Mouse (Mus musculus): ENCODE results near the gene Inpp5e.

The Inpp5e gene

DNA sequence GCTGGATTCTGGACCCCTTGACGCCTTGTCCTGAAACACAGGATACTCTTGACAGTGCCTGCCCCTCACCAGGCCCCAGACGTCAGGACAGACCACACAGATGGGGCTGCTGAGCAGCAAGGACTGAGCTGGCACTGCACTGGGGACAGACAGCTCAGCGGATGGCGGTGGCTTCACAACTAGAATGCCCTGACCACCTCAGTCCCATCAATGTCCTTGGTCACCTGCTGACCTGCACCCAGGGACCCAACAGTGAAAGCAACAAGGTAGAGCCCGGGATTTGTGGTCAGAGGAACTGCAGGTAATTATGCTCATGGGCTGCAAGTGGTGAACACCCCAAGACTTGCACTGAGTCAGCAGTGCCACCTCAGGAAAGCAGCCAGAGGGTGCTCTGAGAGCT is 46.0 kb downstream of the Inpp5e start:
- no peak for DNase-seq (ENCODE audit: low spot score)

GRCm38 (mm10) chr2:26360772-26361171 is 48.2 kb downstream of the Inpp5e start, which contains the start of gene Card9:
TSS of gene Card9 (minus strand) at chr2:26360918.
- no peak for DNase-seq (ENCODE audit: low spot score)

DNA sequence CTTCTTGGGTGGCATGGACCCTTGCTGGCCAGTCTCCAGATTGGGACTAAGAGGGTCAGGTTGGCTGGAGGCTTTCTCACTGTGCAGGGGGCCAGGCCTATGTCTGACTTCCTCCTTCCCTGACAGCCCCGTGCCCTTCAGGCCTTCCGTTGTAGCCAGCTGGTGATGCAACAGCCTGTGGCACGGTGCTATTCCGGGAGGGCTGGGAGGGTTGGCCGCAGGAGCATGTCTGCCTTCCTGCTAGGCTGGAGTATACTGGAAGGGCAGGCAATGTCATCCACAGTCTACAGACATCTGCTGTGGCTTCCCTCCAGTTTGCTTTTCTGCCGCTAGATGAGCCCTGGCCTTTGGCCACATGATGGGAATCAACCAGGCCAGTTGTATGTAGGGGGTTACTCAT is 49.0 kb downstream of the Inpp5e start:
- no peak for DNase-seq (ENCODE audit: low spot score)

- DNase-seq (ENCODE audit: low spot score), result no peak
These were observed 50.2 kb downstream of the Inpp5e start for GRCm38 (mm10) chr2:26358667-26359320.

GRCm38 (mm10) chr2:26357484-26357883 is 51.5 kb downstream of the Inpp5e start:
- no peak for DNase-seq (ENCODE audit: low spot score)

DNA sequence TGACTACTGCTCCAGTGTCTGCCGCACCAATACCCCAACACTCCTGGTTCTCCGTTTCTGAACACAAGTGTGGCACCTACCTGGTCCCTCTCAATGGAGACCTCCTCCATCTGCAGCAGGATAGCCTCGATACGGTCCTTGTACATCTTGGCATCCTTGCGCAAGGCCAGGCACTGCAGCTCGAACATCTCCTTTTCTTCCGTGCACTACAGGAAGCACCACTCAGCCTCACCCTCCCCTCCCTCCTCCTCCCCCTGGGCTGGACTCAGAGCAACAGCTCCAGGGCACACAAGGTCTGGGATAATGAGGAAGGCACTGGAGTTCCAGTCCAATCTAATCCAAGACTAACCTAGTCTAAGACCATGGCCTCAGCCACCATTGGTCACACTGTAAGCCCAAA is 52.3 kb downstream of the Inpp5e start:
- DNase-seq (ENCODE audit: low spot score), result no peak

- no peak for DNase-seq (ENCODE audit: low spot score)
These were observed 52.8 kb downstream of the Inpp5e start for GRCm38 (mm10) chr2:26356231-26356630.

DNA sequence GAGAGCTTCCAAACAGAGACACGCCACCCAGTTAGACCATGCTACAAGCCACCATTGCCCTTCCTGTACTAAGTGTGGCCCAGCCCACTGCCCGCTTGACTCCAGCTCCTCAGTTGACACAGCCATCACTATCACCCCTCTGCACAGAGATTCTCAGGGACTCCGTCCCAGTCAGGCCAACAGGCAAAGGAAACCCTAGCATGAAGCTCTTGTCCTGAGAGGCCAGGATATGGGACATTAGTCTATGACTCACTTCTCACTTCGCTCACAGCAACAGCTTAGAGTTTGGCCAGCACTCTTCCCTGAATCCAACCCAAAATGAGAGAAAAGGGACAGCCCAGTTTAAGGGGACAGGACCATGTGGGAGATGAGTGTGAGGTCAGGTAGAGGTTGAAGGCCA is 54.6 kb downstream of the Inpp5e start:
- DNase-seq (ENCODE audit: low spot score), result no peak

GRCm38 (mm10) chr2:26353066-26353980 is 55.7 kb downstream of the Inpp5e start:
- no peak for DNase-seq (ENCODE audit: low spot score)

DNA sequence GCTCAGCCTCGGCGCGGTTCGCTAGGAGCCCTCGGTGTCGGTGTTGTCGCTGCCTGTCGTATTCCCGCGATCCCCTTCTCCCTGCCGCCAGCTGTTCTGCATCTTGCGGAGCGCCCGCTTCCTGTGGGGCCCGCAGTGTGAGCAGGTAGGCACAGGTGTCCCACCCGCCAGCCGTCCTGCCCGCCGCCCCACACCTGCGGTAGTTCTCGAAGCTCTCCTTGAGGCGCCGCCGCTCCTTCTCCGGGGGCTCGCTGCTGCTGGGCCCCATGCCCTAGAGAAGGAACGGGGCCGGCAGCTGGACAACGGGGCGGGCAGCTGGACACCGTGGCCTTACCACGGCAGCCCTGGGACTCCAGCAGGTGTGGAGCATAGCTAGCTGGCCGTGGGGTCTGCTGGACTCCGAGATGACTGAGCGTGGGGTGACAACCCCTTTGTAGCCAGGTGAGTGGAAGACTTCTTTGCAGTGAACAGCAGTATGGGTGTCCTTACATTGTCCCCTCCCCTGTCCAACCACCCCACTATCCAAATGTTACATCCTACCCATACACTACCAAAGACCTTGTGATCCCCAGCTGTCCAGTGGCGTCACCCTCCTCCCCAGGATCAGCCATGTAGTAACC is 56.6 kb downstream of the Inpp5e start:
- DNase-seq (ENCODE audit: low spot score), result no peak

DNA sequence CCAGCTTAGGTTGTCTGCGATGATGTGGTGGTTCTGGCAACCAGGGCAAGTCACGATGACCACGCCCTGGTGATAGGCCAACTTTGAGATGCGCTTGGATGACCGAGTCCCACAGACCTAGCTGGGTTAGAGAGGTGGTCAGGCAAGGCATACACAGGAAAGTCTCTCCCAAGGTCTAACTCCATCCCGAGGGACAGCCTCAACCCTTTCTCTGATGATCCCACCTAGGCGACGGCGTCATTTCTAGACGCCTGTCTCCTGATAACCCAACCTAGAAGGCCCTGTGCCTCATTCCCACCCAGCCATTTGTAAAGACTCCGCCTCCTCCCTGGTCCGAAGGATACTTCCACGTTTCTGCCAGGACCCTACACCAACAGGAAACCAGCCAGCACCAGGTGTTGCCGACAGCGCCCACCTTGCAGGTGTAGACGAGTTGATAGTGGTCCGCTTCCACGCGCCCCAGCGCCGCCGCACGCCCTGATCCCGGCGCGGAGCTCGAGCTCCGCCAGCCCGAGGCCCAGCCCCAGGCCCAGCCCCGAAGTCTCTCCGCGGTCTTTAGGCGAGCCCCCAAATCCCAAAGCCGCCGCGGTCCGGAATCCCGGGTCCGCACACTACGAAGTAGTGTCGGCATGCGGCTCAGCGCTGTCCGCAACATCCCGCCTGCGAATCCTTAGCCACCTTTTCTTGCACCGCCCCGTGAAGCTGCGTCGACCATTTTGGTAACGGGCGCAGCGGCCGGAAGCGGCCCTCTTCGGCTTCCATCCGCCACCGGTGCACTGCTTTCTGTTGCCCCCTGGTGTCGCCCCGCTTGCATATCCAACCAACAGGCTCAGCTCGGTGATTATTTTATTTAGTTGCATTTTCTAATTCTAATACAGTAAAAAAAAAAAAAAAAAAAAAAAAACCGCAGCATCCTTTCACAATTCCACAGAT is 57.4 kb downstream of the Inpp5e start, which contains the start of gene Dnlz:
Gene Dnlz (minus strand): TSS at position 753 of the 933 bp plus-strand sequence.
- peak; percentile 87 for DNase-seq (ENCODE audit: low spot score)

DNA sequence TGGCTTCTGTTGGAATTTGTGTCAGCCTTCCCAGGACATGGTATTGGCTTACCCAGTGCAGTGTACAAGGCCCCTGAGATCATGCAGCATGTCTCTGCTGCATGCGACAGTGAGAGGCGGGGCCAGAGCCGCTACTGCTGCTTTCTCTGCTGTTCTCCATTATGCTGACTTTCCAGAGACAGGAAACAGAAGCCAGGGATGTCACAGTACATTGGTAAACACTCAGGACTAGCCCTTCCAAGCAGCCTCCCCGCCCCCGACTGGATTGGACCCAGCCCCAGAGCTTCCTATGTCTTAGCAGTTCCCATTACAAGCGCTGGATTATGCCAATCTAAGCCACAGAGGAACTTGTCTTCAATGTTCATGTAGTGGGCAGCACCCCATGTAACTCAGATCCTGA is 60.8 kb downstream of the Inpp5e start:
- no peak for DNase-seq (ENCODE audit: low spot score)

Data from c-Kit-positive CD71-positive TER-119-positive erythroid progenitor cells, embryonic 14.5 days (primary cell).